Mouse (Mus musculus) adrenal gland, adult 8-10 months (tissue): ENCODE data around the gene Hs6st2. TPM values are rescaled to one million over a fixed set of nuclear protein-coding genes. Genes with fewer than 3 reads are reported as not detected.
A peak's percentile ranks its signal among the peaks of the same experiment; 100 is the strongest.

Experiments used
- DNase-seq: peaks from one replicate; pipeline ENCODE4 v3.0.0; 2022
- total RNA-seq, 4 experiments: library from RNA; stranded (reverse); gene quantifications; 2 replicates each; pipeline ENCODE4 v1.2.4; 2022

Hs6st2 gene
- total RNA-seq, 4 experiments from 2014 or later: 1.5 to 3.7 (median 2.2) TPM

DNA sequence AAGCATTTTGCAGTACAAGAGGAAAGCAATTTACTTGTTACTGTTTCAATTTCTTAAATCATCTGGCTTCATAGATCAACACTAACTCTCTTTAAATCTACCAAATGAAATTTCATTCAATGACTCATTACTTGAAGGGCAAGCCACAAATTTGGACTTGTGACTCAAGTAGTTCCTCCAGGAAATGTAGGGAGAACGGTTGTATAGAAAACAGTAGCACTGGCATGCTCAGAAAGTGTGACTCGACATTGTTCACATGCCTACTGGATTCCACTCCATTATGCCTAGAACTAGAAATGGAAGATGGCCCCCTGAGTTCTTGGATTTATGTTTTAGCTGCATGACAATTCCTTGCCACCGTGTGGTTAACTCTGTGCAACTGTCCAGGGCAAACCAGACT, 100.0 kb downstream of the Hs6st2 start:
- no peak for DNase-seq

DNA sequence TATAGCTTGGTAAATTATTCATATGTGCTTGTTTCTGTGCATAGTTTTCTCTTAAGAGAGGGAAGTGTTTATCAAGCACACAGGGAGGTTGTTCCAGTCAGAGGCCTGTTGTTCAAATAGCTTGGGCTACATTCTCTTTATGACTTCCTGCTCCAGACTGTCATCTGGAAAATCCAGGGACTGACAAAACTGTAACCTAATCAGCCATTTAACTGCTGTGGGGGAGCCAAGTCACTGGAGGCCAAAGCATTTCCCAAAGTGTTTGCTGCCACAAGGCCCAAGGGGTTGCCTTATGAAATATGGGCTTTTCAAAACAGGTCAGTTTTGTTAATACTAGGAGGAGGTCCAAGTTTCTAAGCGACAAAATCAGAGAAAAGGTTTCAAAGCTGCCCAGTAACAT, 119.8 kb downstream of the Hs6st2 start:
- no peak for DNase-seq

DNA sequence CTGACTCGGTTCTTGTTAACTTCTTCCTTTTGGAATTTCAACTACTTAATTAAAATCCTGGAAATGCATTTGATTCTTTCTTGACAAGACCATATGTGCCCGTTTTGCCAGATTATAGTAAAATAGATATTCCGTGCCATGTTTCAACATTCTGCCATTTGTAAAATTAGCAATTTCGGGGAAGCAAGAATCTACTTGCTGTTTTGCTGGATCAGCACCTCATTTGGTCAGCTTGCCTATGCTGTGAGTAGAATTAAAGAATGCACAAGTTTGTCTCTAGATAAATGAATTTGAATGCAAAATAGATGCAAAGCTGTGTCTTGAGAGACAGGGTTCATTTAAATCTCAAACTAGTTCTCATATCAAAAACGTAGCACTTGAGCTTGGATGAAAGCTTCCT, 142.0 kb downstream of the Hs6st2 start:
- DNase-seq: no peak

DNA sequence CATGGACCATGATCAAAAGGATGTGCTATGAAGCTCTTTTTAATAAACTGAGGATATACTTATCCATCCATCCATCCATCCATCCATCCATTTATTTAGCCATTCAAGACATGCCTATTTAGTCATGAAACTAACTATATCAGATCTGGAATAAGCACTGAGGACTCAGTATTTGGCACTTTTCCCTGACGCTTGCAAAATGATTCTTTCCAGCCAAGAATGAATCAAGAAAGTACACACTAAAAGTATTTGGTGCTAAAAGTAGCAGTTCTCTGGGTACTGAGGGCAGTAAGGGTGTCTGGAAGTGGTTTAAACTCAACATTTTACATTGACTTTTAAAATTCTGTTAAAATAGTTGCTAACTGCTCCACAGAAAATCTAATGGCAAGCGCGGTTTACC, 144.6 kb downstream of the Hs6st2 start:
- DNase-seq: no peak

DNA sequence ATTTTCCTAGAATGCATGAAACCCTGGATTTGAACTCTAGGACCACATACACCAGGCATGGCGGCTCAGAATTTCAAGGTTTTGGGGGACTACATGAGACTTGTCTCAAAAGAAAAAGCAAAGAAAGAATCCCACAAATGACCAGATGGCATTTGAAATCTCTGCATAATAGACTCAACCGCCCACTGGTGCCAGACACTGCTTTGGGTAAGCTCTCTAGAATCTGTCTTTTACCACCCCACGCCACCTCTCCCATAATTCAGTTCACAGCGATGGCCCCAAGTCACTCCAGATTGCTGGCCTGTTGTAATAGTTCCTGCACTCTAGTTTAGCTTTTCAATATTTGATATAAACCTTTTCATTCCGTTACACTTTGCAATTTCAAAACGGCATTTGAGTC, 146.4 kb downstream of the Hs6st2 start:
- no peak for DNase-seq

DNA sequence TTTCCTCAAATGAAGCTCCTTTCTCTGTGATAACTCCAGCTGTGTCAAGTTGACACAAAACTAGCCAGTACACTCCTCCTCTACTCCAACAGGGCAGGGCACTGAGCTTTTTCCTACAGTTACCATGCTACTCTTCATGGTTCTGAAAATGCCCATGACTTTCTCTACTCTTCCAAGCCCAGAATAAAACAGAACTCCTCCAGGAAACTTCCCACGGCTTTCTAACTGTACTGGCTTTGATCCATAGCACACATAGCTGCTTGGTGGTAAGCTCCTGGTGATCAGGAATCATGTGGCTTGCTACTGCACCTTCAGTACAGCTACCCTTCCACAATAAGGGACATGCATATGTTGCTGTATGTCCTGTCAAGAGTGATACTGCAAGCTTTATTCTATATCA, 150.5 kb downstream of the Hs6st2 start:
- no peak for DNase-seq

DNA sequence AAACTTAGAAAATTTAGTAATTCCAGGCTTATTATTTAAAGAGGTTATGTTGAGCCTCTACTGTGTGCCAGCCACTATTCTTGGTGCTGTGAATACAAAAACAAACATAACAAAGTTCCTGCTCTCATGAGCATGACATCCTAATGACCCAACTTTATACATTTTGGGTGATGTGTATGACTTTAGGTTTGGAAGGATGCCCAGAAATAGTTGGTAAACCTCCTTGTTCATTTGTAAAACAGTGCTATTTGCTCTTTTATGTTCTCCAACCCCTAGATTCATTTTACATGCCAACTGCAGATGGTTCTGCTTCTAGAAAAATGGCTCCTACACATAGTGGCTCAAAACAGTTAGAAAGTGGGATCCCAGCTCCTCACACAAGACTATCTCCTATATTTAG, 153.1 kb downstream of the Hs6st2 start:
- no peak for DNase-seq

DNA sequence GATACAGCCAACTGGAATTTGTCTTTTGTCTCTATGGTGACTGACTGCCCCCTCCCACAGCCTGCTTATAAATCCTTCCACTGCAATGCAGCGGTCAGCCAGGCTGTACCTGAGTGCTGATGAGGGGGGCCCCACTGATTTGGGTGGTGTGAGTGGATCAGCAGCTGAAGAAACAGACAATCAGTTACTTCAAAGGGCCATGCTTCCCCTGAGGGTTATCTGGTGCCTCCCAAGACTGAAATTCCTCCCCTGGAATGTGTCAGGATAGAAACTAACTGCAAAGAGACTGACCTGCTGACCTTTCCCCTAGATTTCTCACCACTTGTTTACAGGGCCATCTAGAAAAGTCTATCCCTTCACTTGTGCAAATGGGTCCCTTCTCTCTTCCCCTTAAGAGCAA, 166.8 kb downstream of the Hs6st2 start:
- DNase-seq: no peak

DNA sequence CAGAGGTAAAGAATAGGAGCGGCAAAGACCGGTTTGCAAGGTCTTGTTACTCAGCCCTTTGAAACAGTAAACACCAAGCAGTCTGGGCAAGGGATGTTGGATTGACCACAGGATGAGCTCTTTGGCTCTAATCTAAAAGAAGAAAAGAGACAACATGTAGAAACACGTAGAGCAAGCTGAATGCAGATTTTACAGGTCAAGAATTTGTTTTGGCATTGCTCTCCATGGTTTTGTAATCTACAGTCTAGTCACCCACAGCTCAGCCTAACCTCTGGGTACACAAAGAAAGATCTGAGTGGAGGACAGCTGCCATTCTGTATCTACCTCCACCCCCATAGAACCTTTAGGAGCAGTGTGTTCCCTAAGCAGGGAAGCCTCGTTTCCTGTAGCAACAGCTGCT, 175.1 kb downstream of the Hs6st2 start:
- DNase-seq: no peak

DNA sequence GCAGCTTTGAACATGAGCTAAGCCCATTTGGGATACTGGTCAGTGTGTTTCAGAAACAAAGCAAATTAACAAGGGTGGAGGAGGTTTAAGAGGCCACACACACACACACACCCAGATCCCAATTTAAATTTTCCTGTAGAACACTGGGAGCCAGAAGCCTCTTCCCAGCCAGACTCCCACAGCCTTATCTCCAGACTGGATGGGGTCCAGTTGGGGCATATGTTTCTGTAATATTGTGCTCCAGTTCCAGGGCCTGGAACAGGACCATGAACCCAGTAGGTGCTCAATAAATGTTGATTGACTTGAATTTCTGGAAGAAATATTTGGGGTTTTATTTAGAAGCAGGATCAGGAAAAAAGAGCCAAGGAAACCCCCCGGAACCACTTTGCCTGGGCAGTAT, 176.0 kb downstream of the Hs6st2 start:
- no peak for DNase-seq

DNA sequence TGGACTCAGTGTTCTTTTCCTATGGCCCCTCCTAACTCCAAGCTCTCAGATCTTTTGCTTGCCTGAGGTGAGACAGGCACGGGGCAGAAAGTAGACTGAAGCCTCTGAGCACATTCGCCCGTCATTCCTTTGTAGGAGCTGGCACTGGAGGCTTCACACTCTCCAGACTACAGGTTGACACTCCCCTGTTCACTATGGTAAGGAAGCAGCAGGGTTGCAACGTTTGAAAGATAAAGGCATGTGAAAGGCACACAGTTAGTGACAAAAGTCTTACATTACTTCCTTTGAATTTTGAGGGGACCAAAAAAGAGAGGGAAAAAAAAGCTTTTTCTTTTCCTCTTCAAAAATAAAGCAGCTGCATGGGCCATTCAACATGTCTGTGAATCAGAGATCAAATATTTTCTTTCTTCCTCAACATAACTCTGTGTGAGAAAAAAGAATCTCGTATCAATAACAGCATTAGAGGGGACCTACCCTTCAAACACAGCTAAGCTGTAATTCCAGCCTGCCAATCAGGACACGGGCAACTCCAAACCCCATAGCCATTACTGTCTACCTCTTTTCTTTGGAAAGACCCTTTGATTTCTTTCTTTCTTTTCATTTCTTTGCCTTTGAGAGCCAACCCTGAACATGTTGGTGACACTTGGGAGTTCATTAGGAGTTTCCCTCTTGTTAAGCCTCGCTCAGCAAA, 177.7 kb downstream of the Hs6st2 start:
- no peak for DNase-seq

DNA sequence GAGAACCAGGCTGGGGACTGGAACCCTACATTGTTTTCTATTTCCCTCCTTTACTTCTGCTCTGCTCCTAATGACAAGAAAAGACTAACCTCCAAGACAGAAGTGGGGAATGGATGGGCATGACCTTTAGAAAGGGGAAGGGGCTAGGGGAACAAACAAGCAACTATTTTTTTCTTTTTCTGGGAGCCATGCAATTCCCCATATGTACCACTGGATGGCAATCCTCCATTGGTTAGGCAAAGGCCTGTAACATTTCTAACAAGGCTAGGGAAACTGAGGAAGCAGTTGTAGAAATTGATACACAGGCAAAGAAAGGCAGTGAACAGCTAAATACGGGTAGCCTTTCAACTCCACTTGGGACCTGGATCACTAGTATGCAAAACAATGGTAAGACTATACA, 183.8 kb downstream of the Hs6st2 start:
- DNase-seq: no peak

DNA sequence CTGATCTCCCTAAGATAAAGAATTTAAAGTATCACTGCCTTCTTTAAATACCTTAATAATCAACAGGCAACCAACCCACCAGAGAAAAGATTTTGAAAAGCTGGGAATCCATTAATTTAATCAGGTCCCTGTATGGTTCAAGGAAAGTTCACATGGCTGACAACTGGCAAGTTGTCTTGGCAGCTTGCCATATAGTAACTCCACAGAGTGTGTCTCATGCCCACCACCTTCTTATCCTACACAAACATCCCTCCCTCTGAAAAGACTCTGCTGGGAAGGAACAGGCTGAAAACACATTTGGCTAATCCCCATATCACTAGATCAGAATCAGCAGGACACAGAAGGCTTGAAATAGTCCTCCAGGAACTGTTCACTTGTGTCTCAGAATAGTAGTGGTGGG, 193.3 kb downstream of the Hs6st2 start:
- DNase-seq: no peak

DNA sequence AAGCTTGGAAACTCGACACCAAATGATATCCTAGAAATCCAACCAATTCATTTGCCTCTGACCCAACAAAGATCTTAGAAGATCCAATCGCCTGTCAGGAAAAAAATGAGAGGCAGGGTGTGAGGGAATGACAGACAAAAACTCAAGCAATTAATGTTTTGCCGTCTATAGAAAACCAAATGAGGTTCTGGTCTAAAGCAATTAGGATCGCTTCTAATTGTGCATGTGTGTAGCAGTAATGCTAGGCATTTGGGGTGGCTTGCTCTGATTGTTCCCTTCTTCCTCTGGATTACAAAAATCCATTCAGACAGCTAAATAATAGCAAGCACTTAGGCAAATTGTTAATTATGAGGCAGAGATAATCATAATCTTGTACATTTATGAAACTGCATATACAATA, 212.2 kb downstream of the Hs6st2 start:
- DNase-seq: no peak

DNA sequence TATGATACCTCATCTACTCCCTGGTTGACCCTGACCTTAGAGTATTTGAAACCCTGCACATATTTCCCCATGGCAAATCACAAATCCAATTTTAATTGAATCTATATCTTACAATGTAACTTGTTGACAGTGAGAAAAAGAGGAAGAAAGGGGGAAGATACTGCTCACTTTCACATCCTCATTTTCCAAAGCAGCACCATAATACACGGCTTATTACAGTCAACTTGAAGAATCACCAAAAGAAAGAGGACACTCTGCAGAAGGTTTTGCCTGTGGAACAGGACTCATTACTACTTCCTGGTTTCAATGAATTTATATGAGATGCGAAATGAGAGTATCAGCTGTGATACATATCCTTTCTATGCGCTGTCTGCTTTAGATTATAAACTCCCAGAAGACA, 220.2 kb downstream of the Hs6st2 start:
- no peak for DNase-seq

DNA sequence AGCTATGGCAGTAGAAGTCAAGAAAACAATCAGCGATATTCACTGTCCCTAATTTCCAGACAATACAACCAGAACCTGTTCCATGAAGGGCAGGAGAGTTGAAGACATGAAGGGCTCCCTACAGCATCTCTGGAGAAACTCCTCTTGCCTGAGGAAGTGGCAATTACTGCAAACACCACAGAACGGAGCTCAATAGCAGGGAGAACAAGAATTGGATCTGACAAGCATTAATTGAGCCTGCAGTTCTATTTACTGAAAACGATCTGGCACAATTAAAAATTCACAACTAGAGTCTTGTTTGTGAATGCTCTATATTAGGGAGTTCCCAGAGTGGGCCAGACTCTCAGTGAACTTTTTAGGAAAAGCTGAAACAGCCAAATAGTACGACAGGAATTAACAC, 238.3 kb downstream of the Hs6st2 start:
- no peak for DNase-seq

DNA sequence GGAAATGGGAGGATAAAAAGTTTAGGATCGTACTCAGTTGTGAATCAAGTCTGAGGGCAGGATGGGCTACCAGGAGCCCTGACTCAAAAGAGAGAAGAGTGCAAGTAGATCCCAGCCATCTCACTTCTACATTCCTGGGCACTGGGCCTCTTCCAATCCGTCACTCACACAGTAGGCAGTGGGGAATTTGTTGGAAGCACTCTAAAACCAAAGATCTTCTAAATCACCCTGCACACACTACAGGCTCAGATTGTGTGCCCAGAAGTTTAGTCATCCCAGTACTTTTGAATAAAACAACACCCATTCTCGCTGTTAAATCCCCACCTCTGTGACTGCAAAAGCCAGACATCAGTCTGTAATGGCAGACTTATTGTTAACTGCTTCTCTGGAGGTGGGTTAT, 249.9 kb downstream of the Hs6st2 start:
- no peak for DNase-seq

DNA sequence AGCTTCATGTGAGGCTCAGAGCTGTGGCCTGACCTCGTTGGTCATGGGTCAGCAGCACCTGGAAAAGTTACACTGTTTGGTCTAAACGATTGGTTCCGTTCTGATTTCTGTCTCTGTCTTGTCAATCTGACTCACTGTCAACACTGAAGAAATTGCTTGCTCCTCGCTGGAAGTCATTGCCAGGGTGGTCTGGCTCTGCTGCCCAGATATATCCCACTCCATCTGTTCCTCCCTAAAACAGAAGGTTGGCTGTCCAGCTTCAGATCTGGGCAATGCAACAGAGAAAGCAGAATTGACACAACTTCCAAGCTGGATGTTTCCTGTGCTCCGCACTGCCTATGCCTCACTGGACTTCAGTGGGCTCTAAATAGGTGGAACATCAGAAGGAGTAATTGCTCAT, 256.6 kb downstream of the Hs6st2 start:
- DNase-seq: no peak

DNA sequence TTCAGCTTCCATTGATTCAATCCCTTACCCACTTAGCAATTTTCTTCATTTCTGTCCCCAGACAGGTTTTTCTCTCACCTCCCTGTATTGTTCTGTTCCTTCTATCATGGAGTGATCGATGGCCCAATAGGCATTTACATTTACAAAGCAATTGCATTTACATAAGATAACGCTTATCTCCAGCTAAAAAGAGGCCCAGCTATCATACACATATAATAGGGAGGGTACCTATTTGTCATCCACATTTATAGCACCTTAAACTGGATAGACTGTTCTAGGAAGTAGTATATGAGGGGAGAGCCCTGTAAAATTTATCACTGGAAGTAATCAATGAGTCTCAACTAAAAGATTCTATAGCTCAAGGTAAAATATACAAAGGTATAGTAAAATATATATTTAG, 271.4 kb downstream of the Hs6st2 start:
- no peak for DNase-seq

DNA sequence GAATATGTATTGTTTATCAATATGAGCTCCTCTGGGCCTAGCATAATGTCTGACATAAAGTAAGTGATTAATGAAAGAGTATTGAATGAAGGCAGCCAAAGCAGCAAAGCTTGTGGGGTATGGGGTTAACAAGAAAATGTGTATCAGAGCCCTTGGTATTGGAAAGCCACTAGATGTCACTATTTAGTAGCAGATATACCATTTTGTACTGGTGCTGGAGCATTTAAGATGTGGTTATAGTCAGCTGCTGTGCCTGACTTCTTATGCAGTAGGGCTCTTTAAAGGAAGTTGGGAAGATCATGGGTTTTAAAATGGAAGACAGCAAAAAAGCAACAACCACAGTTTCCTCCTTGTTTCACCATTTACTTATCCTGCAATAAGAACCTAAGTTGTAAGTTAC, 284.2 kb downstream of the Hs6st2 start:
- no peak for DNase-seq

DNA sequence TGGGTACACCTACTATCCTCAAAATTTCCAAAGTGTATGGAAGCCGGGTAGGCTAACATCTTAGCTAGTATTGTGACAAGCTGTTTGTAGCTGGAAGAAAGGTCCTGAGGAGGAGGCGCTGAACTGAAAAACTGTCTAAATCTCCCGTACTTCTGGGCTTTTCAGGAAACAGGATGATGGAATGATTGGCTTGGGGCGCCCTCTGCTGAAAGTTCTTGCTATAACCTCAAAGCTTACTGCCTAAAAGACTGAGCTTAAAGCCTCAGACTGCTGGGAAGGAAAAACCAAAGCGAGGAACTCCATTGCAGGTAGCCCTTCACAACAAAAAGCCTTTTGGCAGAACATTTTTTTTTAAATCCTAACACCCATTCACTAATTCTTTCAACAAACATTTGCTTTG, 307.0 kb downstream of the Hs6st2 start:
- DNase-seq: peak; percentile 30

DNA sequence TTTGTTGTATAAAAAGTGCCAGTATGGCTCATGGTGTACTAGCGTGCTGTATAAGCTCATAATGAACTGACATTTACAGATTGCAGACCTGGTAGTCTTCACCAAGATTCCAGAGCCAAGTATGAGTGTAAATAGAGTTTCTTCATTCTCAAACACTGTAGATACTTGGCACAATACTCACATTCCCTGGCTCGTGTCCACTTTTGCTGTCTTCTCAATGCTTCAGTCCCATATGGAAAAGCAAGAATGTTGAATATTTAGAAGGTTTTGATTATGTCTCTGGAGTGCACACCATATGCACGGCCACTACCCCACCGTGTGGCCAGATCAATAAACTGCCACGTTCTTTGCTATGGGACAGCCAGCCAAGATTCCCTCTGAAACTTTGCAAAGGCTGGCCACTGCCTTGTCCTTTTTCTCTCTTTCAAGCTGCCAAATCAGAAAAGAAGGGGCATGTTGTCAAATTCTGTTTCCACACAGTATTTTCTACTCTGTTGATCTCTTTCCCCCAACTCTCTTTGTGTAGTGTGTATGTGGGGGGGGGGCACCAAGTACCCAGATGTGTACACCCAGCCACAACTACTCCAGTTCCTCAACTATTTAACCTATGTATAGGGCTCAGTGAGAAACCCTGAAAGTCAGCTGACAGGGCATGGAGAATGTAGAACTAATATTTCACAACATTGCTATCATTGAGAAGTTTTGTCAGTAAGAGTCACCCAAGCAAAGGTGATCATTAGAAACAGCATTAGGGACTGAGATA, 309.0 kb downstream of the Hs6st2 start:
- DNase-seq: no peak

DNA sequence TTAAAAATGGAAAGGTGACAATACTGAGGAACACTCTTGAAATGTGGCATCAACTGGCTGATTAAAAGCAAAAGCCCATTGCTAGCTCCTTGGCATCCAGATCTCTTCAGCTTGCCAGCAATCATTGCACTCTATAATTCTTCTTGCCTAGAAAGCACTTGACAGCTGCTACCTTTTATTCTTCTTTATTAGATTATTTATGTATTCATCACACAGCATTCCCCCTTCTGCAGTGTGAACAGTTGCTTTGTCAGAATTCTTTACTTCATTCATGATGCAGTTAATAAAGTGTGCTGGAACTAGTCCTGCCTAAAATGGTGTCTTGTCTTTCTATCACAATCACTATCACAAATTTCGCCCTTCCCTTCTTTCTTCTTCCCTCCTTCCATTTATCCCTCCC, 332.0 kb downstream of the Hs6st2 start:
- DNase-seq: no peak

DNA sequence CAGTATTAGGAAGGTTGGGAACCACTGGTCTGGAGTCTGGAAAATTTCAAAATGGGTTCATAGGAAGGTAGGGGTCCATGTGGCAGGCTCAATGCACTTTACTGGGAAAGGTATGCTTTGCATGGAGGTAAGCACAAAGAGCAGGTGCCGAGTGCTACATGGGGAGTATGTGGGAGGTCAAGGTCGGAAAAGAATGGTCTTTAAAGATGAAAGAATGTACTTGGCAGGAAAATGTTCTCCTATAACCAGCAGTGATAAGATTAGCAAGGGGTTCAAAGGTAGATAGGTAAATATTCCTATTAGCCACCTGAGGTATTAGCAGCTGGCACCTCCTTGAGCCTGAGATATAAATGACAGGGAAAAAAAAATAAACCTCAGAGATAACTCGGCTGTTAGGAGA, 338.1 kb downstream of the Hs6st2 start:
- DNase-seq: no peak
